Mouse (Mus musculus): ENCODE measurements around the gene Rnf114. TPM values are rescaled to one million over a fixed set of nuclear protein-coding genes. Genes with fewer than 3 reads are reported as not detected.

Gene Rnf114
- polyA plus RNA-seq, 1 experiment from 2014 or later: 112 TPM

DNA sequence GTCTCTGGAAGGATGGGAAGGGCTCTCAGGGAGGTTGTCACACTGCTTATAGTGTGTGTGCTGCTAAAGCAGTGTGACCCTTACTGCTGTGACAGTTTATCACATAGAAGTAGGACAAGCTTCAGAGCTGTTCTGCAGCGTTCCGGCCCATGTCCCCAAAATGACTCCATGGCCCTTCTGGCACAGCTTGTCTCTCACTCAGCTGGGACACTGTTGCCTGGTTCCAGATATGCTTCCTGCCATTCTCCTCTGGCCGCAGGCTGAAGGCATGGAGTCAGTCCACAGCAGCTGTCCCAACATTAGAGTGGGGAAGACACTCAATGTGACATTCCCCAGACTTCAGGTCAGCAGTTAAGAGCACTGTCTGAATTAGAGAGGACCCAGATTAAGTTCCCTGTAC lies 33.9 kb upstream of the Rnf114 start:
- Histone ChIP-seq H3K4me1 (replicated peaks) (no peaks in the 10 kb centered on the region), H3K27me3 (no peaks in the 10 kb centered on the region), H3K4me2 (no peak overlapping the region), H3K9ac (no peak overlapping the region), H3K9me3 (no peaks in the 10 kb centered on the region), H3K36me3 (peaks cover 12% of the 10 kb centered on the region; the same call in 1 of the 2 replicates), H3K27ac (replicated peaks) (no peak overlapping the region), H3K4me3 (no peak overlapping the region)
- WGBS: 95% methylated on average over 3 of the region's 3 CpGs
- ATAC-seq (ENCODE audit: low FRiP score, low read depth): no peak

- H3K4me1 ChIP-seq (replicated peaks): no peaks in the 10 kb centered on the region
- ATAC-seq (ENCODE audit: low FRiP score, low read depth): no peak
- no peak overlapping the region for H3K9ac ChIP-seq
- no peak overlapping the region for H3K4me2 ChIP-seq
- 91% methylated on average over 6 of the region's 6 CpGs for WGBS
- H3K9me3 ChIP-seq: no peaks in the 10 kb centered on the region
- H3K36me3 ChIP-seq: peaks cover 5% of the 10 kb centered on the region; the same call in 1 of the 2 replicates
- 0 out of 2 replicates have a peak overlapping the region, but pooled peaks have one; percentile 22 for H3K27ac ChIP-seq (replicated peaks)
- no peaks in the 10 kb centered on the region for H3K27me3 ChIP-seq
- no peak overlapping the region for H3K4me3 ChIP-seq
Observed at GRCm38 (mm10) chr2:167459071-167459865, 33.2 kb upstream of the Rnf114 start.

DNA sequence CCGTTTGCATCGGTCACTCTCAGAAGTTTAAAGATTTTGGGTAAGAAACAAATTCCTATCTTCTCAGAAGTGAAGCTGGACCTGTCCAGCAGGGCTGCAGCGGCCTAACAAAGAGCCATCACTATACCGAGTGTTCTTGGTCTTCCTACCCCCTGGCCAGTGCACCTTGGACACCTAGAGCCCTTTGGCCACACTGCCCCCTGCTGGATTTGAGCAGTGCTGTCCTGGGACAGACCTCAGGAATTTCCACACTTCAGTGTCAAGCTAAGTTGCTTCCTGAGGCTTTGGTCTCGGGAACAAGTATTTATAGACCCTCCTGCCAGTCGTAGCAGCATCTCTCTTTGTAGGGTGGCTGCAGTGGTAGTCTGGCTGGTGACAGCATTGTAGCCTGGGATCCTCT lies 29.5 kb upstream of the Rnf114 start:
- Histone ChIP-seq H3K27me3 (no peaks in the 10 kb centered on the region), H3K27ac (replicated peaks) (no peak overlapping the region), H3K4me3 (no peak overlapping the region), H3K36me3 (peaks cover 14% of the 10 kb centered on the region; the same call in 1 of the 2 replicates), H3K4me1 (replicated peaks) (no peaks in the 10 kb centered on the region), H3K4me2 (no peak overlapping the region), H3K9me3 (no peaks in the 10 kb centered on the region), H3K9ac (no peak overlapping the region)
- peak; percentile 71; the same call in 1 of the 2 replicates for ATAC-seq (ENCODE audit: low FRiP score, low read depth)
- 66% methylated on average over 6 of the region's 6 CpGs for WGBS

DNA sequence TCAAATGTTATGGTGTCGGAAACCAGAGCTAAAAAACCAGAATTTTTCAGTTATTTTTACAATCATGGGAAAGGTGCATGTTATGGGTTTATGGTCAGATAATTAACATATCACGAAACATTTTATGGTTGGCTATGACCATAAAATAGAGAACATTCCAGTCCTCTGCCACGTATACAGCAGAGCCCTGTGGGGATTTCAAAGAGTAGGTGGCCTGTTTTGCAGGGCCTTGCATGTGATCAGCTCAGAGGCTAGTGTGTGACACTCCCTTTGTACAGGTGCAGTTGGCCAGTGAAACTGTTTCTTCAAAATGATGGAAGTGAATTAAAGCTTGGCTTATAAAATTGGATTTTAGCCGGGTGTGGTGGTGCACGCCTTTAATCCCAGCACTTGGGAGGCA lies 28.6 kb upstream of the Rnf114 start:
- peaks cover 14% of the 10 kb centered on the region; the same call in 1 of the 2 replicates for H3K36me3 ChIP-seq
- no peak overlapping the region for H3K4me2 ChIP-seq
- H3K27me3 ChIP-seq: no peaks in the 10 kb centered on the region
- no peaks in the 10 kb centered on the region for H3K9me3 ChIP-seq
- no peak overlapping the region for H3K9ac ChIP-seq
- ATAC-seq (ENCODE audit: low FRiP score, low read depth): no peak
- H3K4me1 ChIP-seq (replicated peaks): no peaks in the 10 kb centered on the region
- no peak overlapping the region for H3K27ac ChIP-seq (replicated peaks)
- H3K4me3 ChIP-seq: no peak overlapping the region
- 95% methylated on average over 5 of the region's 5 CpGs for WGBS

GRCm38 (mm10) chr2:167465951-167466350 lies 26.5 kb upstream of the Rnf114 start:
- no peak for ATAC-seq (ENCODE audit: low FRiP score, low read depth)
- Histone ChIP-seq H3K36me3 (peaks cover 24% of the 10 kb centered on the region; the same call in 1 of the 2 replicates), H3K4me1 (replicated peaks) (no peaks in the 10 kb centered on the region), H3K4me2 (no peak overlapping the region), H3K9me3 (no peaks in the 10 kb centered on the region), H3K27me3 (no peaks in the 10 kb centered on the region), H3K27ac (replicated peaks) (no peak overlapping the region), H3K9ac (no peak overlapping the region), H3K4me3 (no peak overlapping the region)
- 91% methylated on average over 3 of the region's 3 CpGs for WGBS

DNA sequence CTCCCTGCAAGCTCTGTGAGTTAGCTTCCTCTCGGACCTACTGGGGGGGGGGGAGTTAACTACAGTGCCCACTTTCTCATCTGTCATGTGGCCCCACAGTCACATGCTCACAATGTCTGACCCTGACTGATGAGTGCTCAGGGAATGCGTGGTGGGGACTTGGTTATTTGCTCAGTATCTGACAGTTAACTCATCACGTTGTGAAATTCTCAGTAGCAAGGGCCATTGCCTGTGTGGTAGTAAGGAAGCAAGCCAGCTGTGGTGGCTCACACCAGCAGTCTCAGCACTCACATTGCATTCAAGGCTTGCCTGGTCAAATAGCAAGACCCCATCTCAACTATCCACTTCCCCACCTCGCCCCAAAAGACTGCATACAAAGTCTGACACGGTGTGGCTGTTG lies 25.2 kb upstream of the Rnf114 start:
- Histone ChIP-seq H3K4me1 (replicated peaks) (no peaks in the 10 kb centered on the region), H3K9me3 (no peaks in the 10 kb centered on the region), H3K9ac (no peak overlapping the region), H3K27me3 (no peaks in the 10 kb centered on the region), H3K36me3 (peaks cover 32% of the 10 kb centered on the region), H3K27ac (replicated peaks) (no peak overlapping the region), H3K4me2 (no peak overlapping the region), H3K4me3 (no peak overlapping the region)
- ATAC-seq (ENCODE audit: low FRiP score, low read depth): no peak
- WGBS: 83% methylated on average over 5 of the region's 5 CpGs

DNA sequence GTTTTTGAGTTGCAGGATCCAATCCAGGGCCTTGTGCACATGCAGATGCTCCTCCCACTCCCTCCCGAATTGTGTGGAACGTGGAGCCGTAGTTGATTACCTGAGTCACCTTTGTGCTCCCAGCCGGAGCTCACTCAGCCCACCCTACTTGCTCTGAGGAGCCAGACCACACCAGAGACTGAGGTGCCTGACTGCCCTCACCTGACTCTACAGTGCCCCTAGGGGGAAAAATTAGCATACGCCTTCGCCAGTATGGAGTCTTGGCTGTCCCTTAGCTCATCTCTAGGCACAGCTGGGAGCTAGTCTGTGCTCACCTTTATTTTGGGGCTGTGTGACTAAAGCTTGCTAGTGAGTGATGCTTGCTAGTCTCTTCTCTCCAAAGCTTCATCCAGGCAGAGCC lies 24.0 kb upstream of the Rnf114 start:
- WGBS: 78% methylated on average over 6 of the region's 6 CpGs
- Histone ChIP-seq H3K4me1 (replicated peaks) (no peaks in the 10 kb centered on the region), H3K27me3 (no peaks in the 10 kb centered on the region), H3K27ac (replicated peaks) (no peak overlapping the region), H3K4me3 (no peak overlapping the region), H3K9ac (no peak overlapping the region), H3K36me3 (peaks cover 40% of the 10 kb centered on the region), H3K9me3 (no peaks in the 10 kb centered on the region), H3K4me2 (no peak overlapping the region)
- no peak for ATAC-seq (ENCODE audit: low FRiP score, low read depth)

DNA sequence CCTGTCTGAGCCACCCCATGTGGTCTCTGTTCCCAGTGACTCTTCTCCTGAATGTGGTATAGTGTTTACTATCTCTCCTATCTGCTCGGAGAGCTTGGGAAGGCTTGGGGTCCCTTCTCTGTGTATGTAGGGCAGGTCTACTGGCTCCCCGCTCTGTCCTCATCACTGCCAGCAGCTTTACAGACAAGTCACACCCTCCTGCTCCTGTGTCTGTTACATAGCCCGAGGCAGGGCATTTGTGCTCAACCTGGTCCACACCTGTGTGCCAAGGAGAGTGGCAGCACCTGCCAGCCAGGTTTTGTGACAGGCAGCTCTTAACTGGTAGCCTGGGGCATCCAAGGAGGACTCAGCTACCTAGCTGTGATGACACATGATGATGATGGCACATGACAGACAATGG lies 21.8 kb upstream of the Rnf114 start:
- H3K36me3 ChIP-seq: peaks cover 48% of the 10 kb centered on the region
- no peaks in the 10 kb centered on the region for H3K27me3 ChIP-seq
- peaks cover 8% of the 10 kb centered on the region for H3K4me1 ChIP-seq (replicated peaks)
- no peak for ATAC-seq (ENCODE audit: low FRiP score, low read depth)
- 90% methylated on average over 3 of the region's 3 CpGs for WGBS
- H3K9ac ChIP-seq: no peak overlapping the region
- no peak overlapping the region for H3K27ac ChIP-seq (replicated peaks)
- no peaks in the 10 kb centered on the region for H3K9me3 ChIP-seq
- H3K4me2 ChIP-seq: no peak overlapping the region
- H3K4me3 ChIP-seq: no peak overlapping the region

- no peak overlapping the region for H3K4me3 ChIP-seq
- H3K27me3 ChIP-seq: no peaks in the 10 kb centered on the region
- H3K4me2 ChIP-seq: no peak overlapping the region
- H3K9me3 ChIP-seq: no peaks in the 10 kb centered on the region
- no peak for ATAC-seq (ENCODE audit: low FRiP score, low read depth)
- peaks cover 18% of the 10 kb centered on the region for H3K4me1 ChIP-seq (replicated peaks)
- H3K27ac ChIP-seq (replicated peaks): no peak overlapping the region
- H3K36me3 ChIP-seq: peaks cover 41% of the 10 kb centered on the region
- 88% methylated on average over 6 of the region's 6 CpGs for WGBS
- no peak overlapping the region for H3K9ac ChIP-seq
Observed at GRCm38 (mm10) chr2:167471585-167471984, 20.9 kb upstream of the Rnf114 start.

DNA sequence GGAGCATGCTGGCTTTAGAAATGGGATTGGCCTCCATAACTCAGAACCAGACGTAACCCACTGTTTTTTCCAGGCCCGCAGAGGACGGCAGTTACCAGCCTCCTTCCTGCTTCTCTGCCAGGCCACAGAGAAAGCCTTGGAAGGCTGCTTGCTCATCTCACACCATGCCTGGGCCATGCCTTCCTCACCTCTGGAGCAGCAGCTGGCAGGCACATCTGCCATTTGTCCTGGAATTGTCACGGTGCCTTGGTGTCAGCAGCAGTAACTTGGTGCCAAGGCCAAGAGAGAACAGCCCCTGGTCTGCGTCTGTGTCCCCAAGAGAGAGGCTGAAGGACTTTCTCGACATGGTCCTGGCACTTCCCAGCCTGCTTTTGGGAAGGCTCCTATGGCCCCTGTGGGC lies 18.2 kb upstream of the Rnf114 start:
- WGBS: 92% methylated on average over 6 of the region's 6 CpGs
- peaks cover 25% of the 10 kb centered on the region for H3K4me1 ChIP-seq (replicated peaks)
- no peaks in the 10 kb centered on the region for H3K9me3 ChIP-seq
- H3K36me3 ChIP-seq: peaks cover 40% of the 10 kb centered on the region
- H3K4me3 ChIP-seq: no peak overlapping the region
- no peak for ATAC-seq (ENCODE audit: low FRiP score, low read depth)
- H3K4me2 ChIP-seq: no peak overlapping the region
- H3K27me3 ChIP-seq: no peaks in the 10 kb centered on the region
- no peak overlapping the region for H3K9ac ChIP-seq
- H3K27ac ChIP-seq (replicated peaks): no peak overlapping the region

DNA sequence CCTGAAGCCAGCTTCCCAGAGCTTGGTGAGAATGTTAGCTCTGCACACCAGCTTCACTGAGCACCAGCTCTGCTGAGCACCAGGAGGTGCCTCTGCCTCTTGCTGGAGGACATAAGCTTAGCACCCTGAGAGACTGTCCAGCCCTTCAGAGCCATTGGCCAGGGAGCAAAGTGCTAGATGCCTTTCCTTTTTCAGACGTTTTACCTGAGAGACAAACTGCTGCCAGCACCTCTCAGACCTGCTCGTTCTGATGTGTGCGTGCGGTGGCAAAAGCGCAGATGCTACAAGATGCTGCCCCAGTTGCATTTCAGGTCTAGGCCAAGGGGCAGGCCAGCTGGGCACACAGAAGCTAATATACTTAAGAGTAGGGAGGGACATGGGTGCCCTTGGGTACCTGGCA lies 16.8 kb upstream of the Rnf114 start:
- no peak overlapping the region for H3K9ac ChIP-seq
- ATAC-seq (ENCODE audit: low FRiP score, low read depth): no peak

GRCm38 (mm10) chr2:167476200-167476688 lies 16.2 kb upstream of the Rnf114 start:
- Histone ChIP-seq H3K9ac (no peak overlapping the region), H3K9me3 (no peaks in the 10 kb centered on the region), H3K4me3 (no peak overlapping the region), H3K36me3 (peaks cover 28% of the 10 kb centered on the region), H3K27ac (replicated peaks) (peak overlapping the region; percentile 81), H3K4me2 (no peak overlapping the region; the same call in 1 of the 2 replicates), H3K4me1 (replicated peaks) (peaks cover 25% of the 10 kb centered on the region), H3K27me3 (no peaks in the 10 kb centered on the region)
- ATAC-seq (ENCODE audit: low FRiP score, low read depth): peak; percentile 83
- 11% methylated on average over 7 of the region's 7 CpGs for WGBS

More for the DNA sequence above, 16.8 kb upstream of the Rnf114 start:
- H3K27ac ChIP-seq (replicated peaks): peak overlapping the region; percentile 81
- H3K4me1 ChIP-seq (replicated peaks): peaks cover 25% of the 10 kb centered on the region
- no peaks in the 10 kb centered on the region for H3K27me3 ChIP-seq
- WGBS: 76% methylated on average over 5 of the region's 5 CpGs
- H3K9me3 ChIP-seq: no peaks in the 10 kb centered on the region
- no peak overlapping the region for H3K4me2 ChIP-seq
- peaks cover 28% of the 10 kb centered on the region for H3K36me3 ChIP-seq
- no peak overlapping the region for H3K4me3 ChIP-seq

Data from hindbrain, embryonic 15.5 days (tissue).